Mouse (Mus musculus): Measurements from ENCODE around the gene Susd6.
"Not testable (repeated sequence)": the region's sequence is repeated elsewhere in the genome, so short reads cannot be mapped to it uniquely, and the experiment has no call there.

Susd6 gene

DNA sequence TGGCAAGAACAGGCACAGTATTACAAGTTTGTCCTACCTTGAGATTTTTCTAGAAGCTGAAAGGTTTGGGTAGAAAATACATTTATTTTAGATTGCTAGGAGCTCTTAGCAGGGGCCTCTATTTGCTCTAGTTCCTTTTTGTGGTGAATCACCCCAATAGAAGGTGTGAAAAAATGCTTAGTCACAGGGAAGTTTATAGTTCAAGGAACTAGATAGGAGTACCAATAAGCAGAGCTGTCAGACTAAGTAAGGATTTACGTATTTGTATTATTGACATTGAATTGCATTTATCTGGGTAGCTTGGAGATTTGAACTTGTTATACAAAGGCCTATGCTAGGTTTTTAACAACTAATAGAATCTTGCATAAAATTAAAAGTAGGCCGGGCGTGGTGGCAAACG is 23.6 kb downstream of the Susd6 start:
- in situ Hi-C loops (cut with MboI) = no loop called here

DNA sequence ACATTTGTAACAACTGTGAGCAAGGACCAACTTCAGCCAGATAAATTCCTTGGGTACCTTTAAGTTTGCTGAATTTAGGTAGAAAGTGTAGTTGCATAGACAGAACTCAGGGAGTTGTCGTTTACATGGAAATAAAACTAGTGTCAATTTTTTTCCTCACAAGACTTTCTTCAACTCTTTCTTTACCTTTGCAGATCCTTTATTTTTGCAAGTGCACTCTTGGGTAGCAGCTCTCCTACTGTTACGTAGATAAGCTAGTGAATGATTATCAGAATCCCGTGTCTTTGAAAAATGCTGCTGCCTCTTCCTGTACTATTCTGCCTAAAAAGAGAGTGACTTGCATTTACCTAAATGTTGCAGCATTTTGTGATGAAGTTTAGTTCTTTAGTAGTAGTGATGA is 24.2 kb downstream of the Susd6 start:
- in situ Hi-C loops (cut with MboI) = no loop called here

DNA sequence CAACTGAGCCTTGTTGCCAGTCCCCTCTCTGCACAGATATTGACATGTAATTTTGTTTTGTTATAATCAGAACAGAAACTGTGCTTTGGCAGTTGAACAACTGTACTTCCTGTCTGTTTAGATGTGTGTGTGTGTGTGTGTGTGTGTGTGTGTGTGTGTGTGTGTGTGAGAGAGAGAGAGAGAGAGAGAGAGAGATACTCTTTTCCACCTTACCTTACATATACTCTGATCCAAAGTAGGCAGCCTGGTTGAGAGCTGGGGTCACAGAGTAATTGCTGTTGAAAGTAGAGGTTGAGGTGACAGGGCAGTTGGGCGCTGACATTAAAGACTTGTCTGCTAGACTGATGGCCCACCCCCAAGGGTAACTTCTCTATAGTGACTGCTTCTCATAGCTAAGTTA is 25.0 kb downstream of the Susd6 start:
- in situ Hi-C loops (cut with MboI) = no loop called here

DNA sequence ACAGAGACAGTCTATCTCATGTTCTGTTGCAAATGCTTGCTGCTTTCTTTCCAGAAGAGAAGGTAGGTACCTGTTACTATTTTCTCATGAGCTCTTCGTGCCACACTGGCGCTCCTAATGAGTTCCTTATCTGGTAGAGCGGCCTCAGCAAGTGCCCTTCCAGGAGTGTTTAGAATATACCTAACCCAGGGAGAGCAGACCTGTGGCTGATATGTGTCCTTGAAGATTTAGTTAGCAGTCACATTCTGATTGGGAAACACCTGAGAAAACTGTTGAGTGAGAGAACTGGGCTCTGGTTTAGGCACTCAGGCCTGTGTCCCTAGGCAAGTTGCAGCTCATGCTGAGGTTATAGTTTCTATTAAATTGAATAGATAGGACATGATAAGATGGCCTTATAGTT is 25.6 kb downstream of the Susd6 start:
- in situ Hi-C loops (cut with MboI) = no loop called here

DNA sequence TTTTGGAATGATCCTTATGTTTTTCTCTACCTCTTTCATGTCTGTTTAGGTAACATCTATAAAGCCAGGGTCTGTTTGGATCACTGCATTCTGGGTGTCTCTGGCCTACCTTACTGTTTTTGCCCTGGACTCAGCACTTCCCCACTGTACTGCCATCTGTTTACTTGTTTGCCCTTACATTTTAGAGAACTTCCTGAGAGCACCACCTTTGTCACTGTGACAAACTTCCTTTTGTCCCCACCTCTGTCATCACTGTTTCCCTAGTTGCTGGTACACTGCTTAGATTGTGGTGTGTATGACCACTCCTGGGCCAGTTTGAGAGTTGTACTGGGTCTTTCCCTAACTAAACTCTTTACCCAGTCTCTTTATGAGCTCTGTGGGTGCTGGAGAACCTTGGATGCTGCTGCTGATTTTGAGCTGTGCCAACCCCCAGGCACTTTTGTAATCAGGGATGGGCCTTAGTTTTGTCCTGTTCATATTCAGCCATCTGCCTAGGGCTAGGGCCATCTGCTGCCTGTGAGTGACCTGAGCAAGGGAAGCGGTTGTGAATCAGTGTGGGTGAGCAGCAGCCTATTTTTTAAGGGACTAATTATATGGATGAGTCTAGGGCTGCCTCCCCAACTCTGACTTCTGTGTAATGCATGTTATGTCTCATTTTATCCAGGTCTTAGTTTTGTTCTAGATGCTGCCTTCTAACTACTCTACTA is 26.2 kb downstream of the Susd6 start:
- in situ Hi-C loops (cut with MboI) = no loop called here

DNA sequence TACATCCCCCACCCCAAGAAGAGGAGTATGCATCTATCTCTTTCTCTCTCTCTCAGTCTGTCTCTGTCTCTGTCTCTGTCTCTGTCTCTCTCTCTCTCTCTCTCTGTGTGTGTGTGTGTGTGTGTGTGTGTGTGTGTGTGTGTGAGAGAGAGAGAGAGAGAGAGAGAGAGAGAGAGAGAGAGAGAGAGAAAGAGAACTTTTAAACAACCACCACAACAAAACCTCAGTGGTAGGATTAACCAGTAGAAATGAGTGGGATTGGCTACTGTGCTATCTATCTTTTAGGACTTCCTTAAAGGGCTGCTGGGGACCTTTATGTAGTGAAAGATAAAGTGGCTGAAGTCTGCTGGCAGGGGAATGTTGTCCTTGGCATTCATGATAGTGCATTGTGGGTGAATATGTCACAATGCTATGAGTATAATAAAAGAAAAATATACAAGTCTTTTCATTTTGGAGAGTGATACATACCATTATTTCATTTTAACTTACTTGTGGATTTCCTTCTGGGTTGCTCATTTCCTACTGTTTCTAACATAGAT is 27.5 kb downstream of the Susd6 start:
- in situ Hi-C loops (cut with MboI) = no loop called here

DNA sequence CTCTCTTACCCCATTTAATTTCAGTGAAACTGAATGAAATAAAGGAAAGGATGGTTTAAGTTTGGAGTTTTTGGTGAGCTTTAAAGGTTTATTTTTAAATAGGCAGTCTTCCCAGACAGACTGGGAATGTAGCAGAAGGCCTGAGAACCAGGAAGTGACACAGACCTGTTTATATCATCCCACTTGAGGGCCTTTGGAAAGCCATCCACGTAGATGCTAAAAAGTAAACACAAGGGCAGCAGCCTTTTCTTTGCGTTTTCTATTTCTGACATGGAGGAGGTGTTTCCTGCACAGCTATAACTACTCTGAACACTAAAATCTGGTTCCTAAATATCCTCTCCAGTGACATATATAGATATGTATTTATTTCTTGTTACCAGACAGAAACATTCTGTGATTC is 28.7 kb downstream of the Susd6 start:
- in situ Hi-C loops (cut with MboI) = not testable (repeated sequence)

DNA sequence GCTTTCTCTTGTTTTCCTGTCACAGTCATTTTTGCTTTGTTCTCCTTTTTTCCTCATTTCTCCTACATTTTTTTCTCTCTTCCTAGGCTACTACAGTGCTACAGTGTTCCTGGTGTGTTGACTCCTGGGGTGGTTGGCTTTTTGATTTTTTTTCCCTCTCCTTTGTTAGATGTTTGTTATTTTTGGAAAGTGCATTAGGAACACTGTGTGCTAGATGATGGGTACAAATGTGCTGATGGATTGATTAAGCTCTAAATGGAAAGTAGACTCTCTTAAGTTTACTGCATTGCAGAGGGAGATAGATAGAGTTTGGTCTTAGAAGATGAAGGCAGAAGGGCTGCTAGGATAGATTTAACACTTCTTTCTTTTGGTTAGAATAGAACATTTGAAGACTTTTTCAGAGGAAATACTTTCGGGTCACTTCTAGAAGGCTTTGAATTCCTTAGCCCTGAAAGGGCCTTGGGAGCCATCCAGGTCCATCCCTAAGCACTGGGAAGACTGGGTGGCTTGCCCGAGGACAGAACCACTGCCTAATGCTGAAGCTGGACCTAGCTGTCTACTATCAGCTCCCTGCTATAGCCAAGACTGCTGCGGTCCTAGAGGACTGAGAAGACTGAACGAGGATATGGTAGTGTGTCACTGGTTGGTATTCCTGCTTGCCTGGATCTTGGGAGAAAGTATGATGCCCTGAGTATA is 31.1 kb downstream of the Susd6 start:
- in situ Hi-C loops (cut with MboI) = no loop called here

DNA sequence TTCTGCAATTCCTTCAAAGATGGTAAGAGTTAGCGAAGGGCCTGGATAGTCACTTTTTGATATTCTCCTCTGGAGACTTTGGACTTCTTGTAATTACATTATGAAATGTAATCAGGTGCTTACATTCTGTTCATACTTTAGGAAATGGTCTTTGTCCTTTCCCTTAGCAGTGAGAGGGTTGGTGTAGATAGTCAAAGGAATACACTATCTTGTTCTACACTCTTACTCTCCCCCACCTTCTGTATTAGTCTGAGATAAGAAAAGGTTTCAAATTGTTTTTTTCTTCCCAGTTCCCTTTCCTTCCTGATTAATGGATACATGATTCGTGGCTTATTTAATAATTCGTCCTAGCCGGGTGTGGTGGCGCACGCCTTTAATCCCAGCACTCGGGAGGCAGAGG is 32.2 kb downstream of the Susd6 start:
- in situ Hi-C loops (cut with MboI) = no loop called here

DNA sequence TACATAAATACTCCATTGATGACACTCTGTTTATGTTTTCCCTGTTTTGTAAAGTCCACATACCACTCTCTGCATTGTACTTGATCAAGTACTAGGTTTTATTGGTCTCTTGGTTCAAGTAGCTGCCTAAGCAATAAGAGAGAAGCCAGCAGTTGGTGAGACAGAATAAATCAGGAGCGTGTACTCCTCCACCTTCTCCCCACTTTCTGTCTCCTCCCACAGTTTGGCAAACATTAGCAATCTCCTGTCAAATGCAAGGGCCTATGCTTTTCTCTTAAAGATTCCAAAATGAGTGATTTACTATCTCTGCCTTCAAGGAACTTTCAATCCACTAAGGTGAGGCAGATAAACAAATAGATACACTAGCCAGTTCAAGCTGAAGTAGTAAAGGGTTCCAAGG is 33.9 kb downstream of the Susd6 start:
- in situ Hi-C loops (cut with MboI) = no loop called here

DNA sequence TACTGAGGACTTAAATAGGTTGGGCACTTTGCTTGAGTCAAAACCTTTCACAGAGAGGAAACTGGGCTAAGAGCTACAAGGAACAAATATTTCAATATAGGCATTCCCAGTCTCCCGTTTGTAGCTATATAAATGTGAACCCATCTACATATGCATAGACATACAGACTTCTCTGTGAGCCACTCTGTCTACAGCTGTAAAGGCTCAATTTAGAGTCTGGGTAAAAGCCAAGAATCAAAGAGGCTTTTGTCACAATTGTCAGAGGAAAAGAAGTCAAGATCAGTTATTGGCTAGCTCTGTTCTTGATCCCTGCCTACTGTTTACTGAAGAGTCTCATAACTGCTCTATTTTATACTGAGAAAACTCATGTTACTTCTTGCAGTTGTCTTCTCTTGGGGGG is 36.1 kb downstream of the Susd6 start:
- in situ Hi-C loops (cut with MboI) = no loop called here

DNA sequence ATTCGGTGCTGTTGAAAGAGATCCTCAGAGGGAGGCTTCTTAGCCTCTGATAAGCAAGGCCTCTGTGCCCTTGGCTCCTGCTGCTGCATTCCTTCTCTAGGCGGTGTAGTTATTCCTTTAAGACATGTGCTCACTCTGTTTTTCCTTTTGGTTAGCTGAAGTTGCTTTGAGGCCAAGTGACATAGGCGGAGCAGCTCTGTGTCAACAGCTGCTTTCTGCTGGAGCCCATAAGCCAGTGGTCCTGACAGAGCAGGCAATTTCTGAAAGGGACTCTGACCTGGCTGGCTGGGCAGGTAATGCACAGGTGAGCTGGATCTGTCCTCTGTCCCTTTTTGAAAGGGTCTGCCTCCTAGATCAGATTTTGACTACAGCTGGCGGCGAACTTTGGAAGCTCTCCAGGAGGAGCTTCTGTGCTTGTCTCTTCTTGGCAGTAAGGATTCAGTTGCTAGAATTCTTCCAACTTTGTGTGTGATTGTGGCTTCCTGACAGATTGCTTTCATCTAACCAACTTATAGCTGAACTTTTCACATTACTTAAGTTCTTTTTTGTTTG is 37.2 kb downstream of the Susd6 start:
- in situ Hi-C loops (cut with MboI) = no loop called here

DNA sequence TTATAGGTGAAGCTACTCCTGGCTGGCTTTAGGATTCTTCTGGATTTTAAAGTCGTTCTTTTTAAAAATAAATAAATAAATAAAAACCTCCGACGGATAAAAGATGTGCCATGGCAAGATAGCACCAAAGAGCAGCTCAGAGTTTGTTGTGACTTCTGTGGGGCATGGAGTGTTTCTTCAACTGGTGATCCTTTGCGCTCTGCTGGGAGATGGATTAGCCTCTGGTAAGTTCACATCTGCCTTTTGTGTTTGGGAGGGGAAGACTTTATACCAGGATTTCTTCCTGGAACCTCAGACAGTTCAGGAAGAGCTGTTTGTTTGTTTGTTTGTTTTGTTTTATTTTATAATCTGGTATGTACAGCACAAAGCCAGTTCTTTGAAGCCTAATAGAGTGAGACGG is 37.7 kb downstream of the Susd6 start:
- in situ Hi-C loops (cut with MboI) = no loop called here

DNA sequence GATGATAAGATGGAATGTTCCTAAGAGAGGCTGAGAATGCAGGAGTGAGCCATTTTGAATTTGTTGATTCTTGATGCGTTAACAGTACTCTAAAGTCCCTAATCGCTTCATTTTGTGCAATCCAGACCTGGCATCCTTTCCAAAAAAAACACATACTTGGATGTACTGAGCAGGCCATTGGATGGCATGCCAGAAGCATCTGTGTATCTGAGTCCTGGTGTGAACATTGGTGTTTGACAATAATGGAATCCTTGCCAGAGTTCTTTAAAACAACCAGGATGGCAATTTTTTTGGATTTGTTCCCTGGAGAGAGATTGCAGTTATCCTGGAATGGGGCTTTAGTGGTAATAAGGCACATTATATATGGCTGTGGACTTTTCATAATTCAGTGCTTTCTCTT is 38.6 kb downstream of the Susd6 start:
- in situ Hi-C loops (cut with MboI) = no loop called here

DNA sequence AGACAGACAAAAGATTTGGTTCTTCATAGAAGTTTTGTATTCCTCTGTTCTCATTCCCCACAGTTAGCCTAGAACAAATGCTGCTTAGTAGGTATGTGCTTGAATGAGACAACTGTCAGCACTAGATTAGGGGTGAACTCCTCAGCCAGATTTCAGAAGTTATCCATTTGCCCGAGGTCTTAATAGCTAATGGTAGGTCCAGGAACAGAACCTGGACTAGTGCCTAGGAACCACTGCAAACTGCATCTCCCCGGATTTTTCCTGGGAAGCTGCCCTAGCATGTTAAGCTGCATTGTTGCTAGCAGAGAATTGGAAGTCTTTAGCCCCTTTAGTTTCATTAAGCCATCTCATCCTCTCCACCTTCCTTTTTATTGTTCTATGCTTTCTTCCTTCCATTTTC is 39.9 kb downstream of the Susd6 start:
- in situ Hi-C loops (cut with MboI) = no loop called here

DNA sequence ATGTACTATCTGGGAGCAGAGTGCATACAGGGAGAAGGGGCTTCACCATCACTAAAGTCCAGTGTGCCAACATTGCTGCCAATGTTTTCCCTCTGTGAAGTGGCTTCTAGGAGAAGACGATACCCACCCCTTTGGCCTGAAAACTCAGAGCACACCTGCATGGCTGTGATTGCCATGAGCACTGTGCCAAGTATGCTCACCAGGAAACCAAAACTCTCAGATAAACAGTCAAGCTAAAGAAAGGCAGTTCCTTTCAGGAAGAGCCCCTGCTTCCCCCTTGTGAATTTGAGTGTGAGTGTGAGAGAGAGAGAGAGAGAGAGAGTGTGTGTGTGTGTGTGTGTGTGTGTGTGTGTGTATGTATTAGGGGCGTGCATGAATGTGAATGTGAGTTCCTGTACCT is 40.5 kb downstream of the Susd6 start:
- in situ Hi-C loops (cut with MboI) = no loop called here

DNA sequence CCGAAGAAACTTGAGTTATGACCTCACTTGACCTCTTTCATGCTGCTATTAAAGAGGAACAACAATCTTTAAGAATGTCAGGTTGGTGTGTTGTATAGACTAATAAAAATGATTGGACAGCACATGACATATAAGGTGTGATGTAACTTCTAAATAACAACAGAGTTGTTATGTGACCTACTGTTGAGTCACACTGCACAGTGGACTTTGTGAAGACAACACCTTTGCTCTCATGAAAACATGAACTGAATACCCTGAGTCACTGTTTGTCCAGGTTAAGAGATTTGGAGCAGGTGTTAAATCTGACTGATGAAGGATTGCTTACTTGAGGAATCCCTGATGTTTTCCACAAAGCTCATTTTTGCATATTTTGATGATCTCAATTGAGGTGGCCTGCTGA is 42.0 kb downstream of the Susd6 start:
- in situ Hi-C loops (cut with MboI) = no loop called here

DNA sequence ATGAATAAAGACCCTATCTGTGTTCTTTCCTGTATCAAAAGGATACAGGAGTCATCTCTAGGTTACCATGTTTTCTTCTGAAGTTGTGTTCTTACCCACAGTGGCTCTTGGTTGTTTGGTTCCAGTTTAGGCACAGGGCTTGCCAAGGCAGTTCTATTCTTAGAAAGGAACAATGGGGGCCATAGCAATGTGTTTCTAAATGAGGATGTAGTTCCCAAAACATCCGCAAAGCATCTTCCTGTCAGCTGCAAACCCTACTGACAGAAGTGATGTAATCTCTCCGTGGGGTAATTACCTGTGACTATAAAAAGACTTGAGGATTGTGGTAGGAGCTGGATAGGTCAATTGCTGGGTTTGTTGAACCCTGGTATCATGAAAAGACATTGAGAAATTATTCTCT is 43.2 kb downstream of the Susd6 start:
- in situ Hi-C loops (cut with MboI) = no loop called here

DNA sequence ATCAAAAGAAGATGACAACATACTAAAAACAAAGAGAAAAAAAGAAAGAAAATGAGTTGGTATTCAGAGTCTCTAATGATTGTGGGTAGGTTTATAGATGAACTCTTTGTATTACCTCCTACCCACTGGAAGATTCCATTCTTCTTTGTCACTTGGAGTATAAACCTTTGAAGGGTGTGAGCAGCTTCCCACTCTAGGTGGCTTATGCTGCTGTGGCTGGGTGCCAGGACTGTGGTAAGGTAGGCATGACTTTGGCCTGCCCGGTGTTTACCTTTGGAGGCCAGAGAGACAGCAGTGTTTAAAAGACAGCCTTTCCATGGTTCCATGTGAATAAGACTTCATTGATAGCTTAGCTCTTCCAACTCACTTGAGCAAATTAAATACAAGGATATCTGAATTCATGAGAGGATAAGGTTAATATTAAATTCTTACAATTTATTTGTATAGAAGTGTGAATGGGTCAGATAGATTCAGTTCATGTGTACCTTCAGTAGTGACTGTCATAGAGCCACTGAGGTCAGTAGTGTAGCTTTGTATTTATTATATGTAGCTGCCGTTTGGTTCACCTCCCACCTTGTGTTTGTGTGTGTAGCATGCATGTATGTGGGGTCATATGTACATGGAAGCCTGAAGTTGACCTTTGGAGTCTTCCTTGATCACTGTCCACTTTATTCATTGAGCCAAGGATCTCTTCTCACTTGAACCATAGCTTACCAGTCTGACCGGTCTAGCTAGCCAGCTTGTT is 44.0 kb downstream of the Susd6 start:
- in situ Hi-C loops (cut with MboI) = no loop called here

DNA sequence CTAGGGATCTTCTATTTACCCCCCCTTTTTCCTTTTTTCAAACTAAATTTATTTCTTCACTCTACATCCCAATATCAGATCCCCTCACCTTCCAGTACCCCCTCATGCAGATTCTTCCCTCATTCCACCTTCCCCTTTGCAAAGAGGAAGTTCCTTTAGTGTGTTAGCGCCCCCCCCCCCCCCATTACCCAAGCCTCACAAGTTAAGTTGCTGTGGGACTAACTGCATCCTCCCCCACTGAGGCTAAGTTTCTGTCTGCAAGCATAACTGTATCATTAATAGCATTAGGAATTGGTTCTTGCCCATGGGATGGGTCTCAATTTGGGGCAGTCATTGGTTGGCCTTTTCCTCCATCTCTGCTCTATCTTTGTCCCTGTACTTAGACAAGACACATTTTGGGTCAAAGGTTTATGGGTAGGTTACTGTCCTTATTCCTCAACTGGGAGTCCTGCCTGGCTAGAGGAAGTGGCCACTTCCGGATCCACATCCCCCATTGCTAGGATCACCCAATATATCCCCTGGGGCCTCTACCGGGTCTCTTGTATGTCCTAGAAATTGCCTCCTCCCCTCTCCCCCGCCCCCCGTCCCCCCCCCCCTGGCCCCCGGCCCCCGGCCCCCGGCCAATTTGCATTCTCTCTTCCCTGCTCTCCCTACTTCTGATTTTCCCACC is 44.7 kb downstream of the Susd6 start:
- in situ Hi-C loops (cut with MboI) = no loop called here

DNA sequence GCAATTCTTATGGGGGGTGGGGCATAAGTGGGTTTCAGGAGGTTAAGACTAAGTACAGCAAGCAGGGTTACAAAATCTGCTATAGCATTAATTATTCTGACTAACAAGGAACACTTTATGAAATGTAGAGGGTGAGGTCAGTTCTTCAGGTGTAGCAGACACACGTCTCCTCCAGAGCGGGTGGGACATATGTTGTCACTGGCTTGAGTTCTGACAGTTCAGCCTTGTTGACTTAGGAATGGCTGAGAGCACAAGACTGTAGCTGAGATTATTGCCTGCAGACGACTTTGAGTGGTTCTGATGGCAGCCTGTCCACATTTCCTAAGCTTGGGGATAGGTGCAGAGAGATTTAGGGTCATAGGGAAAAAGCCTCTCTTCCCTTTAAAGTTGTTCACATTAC is 47.3 kb downstream of the Susd6 start:
- in situ Hi-C loops (cut with MboI) = no loop called here

DNA sequence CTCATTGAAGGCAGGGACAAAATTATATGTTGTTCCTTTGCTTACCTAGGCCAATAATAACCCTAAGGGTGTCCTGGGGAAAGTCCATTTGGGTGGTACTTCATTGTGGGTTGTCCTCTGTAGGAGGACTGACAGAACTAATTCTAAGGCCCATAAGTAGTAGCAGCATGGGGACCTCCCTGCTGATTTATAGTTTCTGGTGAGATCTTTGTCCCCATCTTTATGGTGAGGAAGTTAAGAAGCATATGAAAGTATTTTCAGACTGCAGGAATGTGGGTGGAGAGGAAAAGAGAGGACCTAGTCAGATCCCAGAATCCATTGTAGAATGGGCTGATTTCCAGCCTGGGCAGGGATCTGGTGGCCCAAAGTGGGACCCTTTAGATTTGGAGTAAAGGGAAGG is 48.0 kb downstream of the Susd6 start:
- in situ Hi-C loops (cut with MboI) = no loop called here
